Mouse (Mus musculus): Measurements from ENCODE around the gene Ints11.
A peak's percentile ranks its signal among the peaks of the same experiment; 100 is the strongest.

- no peak for TF ChIP-seq CTCF (IDR thresholded peaks at IDR 0.05; ENCODE audit: low read depth)
- peak; percentile 38; the same call in 1 of the 2 replicates for TF ChIP-seq EP300 (IDR thresholded peaks at IDR 0.05; ENCODE audit: low read depth)
These were observed 31.9 kb downstream of the Ints11 start for GRCm38 (mm10) chr4:155901205-155901604.

All from heart, postnatal 0 days (tissue).